Mouse (Mus musculus): Measurements from ENCODE around the gene Brca2.

Brca2 gene

GRCm38 (mm10) chr5:150598202-150599119 lies 76.0 kb downstream of the Brca2 start:
- DNase-seq (ENCODE audit: low read depth, low spot score) = no peak

GRCm38 (mm10) chr5:150599301-150600294 lies 77.2 kb downstream of the Brca2 start:
- no peak for DNase-seq (ENCODE audit: low read depth, low spot score)

DNA sequence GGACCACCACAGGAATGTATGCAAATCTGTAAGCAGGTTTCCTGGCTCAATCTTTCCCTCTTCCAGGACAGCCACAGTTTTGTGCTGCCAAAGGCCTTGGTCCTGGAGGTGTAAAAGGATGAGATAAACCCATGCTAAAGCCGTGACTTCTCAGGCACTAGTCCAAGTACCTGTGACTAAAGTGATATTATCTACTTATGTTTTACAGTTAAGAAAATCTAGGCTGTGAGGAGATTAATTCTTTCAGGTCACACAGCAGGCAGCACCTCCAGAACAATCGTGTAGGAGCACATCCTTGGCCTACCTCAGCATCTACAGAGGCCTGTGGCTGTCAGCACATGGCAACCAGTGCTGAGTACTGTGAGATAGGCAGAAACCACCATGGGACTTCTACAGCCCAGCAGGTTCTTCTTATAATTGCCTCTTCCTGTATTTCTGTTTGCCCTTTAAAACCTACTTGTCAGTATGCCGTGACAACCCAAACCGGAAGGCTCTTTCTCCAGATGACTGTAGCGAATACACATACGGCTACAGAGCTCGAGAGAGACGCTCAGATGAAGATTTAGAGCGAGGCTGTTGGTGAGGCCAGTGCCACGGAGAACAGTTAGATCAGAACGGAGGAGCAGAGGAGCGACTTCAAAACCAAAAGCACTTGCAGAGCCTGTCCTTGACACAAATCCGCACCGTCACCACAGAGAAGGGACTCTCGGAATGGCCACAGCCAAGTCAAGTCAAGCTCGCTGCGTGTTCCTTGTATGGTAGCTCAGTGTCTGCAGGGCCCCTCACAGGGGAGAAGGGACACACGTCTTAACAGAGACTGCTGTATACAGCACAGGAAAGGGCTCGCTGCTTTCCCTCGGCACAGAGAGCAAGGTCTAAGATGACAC lies 78.4 kb downstream of the Brca2 start:
- DNase-seq (ENCODE audit: low read depth, low spot score) = no peak

- no peak for DNase-seq (ENCODE audit: low read depth, low spot score)
Measured at GRCm38 (mm10) chr5:150601441-150602230, 79.2 kb downstream of the Brca2 start.

- DNase-seq (ENCODE audit: low read depth, low spot score) = no peak
Measured at GRCm38 (mm10) chr5:150606131-150606530, 83.7 kb downstream of the Brca2 start.

- no peak for DNase-seq (ENCODE audit: low read depth, low spot score)
Measured at GRCm38 (mm10) chr5:150607631-150608030, 85.2 kb downstream of the Brca2 start.

DNA sequence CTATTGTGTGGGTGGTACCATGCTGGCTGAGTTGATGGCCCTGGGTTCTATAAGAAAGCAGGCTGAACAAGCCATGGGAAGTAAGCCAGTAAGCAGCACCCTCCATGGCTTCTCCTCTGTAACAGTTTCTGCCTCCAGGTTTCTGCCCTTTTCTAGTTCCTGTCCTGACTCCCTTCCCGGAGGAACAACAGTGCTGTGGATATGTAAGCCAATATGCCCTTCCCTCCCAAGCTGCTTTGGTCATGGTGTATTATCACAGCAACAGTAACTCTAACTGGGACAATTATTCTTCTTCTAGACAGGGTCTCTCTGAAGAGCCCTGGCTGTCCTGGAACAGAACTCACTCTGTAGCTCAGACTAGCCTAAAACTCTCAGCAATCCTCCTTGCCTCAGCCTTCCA lies 88.7 kb downstream of the Brca2 start:
- no peak for DNase-seq (ENCODE audit: low read depth, low spot score)

DNA sequence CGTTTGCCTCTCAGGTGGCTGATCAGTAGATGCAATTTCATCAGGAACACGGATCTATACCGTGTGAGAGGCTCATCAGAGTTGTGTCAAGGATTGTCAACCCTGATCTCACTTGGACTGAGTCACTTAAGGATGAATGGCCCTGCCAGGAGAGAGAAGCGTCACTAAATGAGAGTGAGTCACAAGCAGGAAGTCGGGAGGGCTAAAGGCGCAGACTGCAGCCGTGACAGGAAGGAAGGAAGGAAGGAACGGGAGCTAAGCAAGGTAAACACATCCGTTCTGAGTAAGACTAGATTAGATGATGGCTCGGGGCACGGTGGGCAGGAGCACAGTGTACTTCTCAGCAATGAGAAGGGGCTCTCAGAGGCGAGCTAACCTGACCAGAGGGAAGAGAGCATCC lies 89.3 kb downstream of the Brca2 start:
- DNase-seq (ENCODE audit: low read depth, low spot score) = no peak

DNA sequence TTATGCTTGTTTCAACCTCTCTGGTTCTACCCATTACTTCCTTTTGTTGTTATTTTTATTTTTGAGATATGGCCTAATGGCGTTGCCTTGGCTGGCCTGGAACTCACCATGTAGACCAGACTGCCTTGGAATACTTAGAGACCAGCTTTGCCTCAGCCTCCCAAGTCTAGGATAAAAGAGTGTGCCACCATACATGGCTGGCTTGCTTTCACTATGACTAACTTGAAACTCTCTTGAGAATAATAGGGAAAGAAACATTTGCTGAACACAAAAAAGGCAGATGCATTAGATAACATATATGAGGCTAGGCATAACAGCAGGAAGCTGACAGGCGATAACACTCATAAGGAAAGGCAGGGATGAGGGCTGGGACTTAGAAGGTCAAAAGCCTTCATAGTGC lies 91.6 kb downstream of the Brca2 start:
- no peak for DNase-seq (ENCODE audit: low read depth, low spot score)

- no peak for DNase-seq (ENCODE audit: low read depth, low spot score)
Measured at GRCm38 (mm10) chr5:150616216-150616615, 93.8 kb downstream of the Brca2 start.

DNA sequence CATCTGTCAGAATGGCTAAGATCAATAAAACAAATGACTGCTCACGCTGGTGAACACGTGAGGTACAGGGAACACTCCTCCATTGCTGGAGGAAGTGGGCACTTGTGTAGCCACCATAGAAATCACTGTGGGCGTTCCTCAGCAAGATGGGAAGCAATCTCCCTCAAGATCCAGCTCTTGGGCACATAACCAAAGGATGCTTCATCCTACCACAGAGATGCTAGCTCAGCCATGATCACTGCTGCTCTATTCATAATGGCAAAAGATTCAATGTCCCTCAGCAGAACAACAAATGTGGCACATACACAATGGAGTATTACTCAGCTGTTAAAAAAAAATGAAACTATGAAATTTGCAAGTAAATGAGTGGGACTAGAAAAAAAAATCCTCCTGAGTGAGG lies 94.3 kb downstream of the Brca2 start:
- no peak for DNase-seq (ENCODE audit: low read depth, low spot score)

- DNase-seq (ENCODE audit: low read depth, low spot score) = no peak
Measured at GRCm38 (mm10) chr5:150618599-150619355, 96.3 kb downstream of the Brca2 start.
